Mouse (Mus musculus) bone marrow macrophage, adult 2 months (primary cell): ENCODE results near the gene Sorcs2.

ENCODE experiments used
- CTCF ChIP-seq: IDR thresholded peaks from 2 replicates; pipeline ENCODE4 v1.5.1; 2012; ENCODE audit warnings: low read depth, mild to moderate bottlenecking, low read length, moderate library complexity
- POLR2A ChIP-seq: IDR thresholded peaks from 2 replicates; pipeline ENCODE4 v1.6.1; 2012; ENCODE audit warnings: mild to moderate bottlenecking, low read depth, low read length, borderline replicate concordance

DNA sequence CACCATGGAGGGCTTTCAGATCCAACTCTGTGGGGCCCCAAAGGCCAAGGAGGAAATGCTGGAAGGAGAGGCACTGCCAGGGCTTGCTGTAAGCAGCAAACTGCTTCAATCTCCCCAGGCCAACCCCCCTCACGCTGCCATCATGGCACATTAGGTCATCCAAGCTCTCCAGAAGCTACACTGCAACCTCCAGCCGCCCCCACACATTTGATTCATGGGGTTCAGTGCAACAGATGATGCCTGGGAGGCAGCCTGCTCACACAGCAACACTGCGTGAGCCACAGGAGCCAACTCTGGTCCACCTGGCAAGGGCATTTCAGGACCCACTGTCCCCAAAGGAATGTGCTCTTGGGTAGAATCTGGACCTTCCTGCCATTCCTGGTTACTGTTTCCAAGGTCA, 21.9 kb upstream of the Sorcs2 start:
- TF ChIP-seq CTCF (no peak), POLR2A (no peak)
